Mouse (Mus musculus) fibroblast of lung, adult 2 months (primary cell): Measurements from ENCODE around the gene Serpinf1.
"Not testable (repeated sequence)": the region's sequence is repeated elsewhere in the genome, so short reads cannot be mapped to it uniquely, and the experiment has no call there.

ENCODE experiments used
- DNase-seq: peaks from one replicate; pipeline ENCODE4 v3.0.0-alpha.2; 2011; ENCODE audit warnings: low read depth

Serpinf1 gene

DNA sequence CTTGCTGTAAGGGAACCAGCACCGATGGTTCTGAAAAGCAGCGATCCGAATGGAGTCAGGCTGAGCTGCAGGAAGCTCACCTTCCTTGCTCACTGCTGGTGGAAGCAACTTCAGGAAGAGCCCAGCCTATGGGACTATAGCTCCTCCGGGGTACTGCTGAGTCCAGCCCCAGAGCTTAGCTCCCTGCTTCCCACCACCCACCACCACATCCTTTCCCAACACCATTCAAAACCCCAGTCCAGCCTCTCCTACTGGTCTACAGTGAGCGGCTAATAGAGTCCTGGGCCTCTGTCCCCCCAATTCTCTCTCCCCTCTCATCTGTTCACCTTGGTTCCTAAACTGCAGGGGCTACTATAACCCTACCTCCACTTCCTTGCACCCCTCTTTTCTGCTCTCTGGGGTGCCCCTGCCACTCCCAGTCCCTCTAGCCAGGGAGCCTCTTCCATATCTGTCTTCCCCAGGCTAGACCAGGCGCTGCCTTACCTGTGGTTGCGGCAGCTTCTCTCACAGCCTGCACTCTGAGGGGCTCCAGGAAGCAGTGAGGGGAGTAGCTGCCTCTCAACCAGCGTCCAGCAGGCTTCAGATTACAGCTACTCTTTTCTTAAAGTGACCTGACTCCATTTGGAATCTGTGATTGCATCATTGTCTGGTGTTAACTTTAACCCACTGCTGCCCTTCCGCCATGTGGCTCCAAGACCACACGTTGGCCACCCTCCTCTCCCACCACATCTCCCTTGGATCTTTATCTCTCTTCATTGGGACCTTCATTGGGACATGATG lies at the start of gene Serpinf1:
Gene Serpinf1, minus strand, starts transcription at position 689 of the 780 bp plus-strand sequence.
- DNase-seq: no peak

- DNase-seq: peak; percentile 54
Observed at GRCm38 (mm10) chr11:75470675-75471074, 48.2 kb upstream of the Serpinf1 start.

DNA sequence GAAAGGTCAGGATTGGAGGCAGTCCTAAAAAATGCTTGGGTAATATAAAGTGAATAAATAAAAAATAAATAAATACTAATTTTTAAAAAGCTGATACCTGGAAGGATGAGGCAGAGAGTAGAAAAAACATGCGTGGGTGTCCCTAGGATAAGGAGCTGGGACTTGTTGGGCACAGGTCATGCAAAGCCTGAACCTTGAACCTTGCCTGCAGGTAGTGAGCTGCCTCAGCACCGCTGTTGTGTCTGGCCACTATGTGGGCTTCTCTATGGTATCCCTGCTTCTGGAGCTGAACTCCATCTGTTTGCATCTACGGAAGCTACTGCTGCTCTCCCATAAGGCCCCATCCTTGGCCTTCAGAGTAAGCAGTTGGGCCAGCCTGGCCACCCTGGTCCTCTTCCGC lies 46.8 kb upstream of the Serpinf1 start:
- DNase-seq: no peak

DNA sequence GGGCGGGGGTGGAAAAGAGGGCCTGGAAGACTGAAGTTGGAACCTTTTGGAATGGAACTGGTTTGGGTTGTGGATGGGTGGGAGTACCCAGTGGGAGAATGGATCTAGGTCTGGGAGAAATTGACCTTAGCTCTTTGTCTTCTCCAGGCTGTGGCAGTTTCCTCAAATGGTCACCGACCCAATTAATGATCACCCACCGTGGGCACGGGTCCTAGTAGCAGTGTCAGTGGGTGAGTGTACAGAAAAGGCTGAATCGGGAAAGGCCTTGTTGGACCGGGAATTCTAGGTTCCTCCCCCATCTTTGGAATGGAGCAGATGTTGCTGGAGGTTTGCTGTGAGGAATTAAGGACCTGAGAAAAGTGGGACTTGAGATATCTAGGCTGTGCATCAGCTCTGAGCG lies 45.9 kb upstream of the Serpinf1 start:
- DNase-seq: no peak

DNA sequence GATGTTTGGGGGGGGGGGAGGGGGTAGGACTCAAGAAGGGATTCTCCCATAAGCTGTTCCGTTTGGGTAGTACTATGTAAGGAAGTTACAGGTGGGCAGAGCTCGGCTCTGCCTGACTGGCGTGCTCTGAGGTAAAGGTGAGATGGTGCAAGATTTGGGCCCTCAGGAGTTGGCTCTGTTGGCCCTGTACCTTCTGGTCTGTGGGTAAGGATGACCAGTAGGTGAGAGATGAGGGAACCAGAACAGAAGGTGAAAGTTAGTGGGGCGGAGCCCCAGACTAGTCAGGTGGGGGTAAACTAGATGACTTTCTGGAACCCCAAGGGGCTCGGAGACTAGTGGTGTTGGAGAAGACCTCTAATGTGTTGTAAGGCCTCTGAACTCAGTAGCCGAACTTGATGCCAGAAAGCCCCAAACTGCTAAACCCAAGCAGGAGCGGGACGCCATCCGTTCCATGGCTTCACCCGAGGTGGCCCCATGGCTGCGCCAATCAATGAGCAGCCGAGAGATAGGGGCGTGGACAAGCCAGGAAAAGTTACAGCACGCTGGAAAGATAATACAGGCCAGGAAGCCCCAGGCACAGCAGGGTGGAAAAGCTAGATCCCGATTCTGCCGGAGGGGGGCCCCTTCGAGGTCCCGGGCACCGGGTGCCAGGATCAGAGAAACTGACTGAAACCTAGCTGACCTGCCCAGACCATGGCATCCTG lies 45.2 kb upstream of the Serpinf1 start:
- peak; percentile 27 for DNase-seq

DNA sequence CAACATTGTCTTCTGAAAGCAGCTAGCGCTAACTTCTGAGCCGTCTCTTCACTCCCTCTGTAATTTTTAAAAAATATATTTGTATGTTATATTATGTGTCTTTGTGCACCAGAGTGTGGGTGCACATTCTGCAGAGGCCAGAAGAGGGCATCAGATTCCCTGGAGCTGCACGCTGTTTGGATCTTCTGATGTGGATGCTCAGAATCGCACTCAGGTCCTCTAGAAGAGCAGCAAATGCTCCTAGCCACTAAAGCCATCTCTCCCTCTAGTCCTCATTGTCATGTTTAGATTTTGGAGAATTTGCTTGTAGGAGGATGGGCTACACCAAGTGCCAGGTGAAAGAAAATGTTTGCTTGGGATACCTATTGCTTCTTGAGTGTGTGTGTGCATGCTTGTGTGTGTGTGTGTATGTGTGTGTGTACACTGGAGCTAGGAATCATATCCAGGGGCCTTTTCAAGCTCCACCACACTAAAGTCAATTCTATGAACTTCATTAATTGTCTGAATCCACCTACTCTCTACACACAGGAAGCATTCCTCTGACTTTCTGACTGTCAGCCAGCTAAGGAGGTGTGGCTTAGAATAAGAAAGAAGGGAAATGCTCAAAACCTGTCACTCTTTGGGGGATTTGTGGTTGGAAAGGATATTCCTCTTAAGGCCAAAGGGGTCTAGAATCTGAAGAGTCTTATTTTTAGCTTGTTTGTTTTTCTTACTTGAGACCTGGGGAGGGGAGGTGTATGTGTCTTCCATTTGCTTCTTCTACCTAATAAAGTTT lies 44.4 kb upstream of the Serpinf1 start:
- DNase-seq: peak; percentile 11

- no peak for DNase-seq
Observed at GRCm38 (mm10) chr11:75465051-75465450, 42.5 kb upstream of the Serpinf1 start.

DNA sequence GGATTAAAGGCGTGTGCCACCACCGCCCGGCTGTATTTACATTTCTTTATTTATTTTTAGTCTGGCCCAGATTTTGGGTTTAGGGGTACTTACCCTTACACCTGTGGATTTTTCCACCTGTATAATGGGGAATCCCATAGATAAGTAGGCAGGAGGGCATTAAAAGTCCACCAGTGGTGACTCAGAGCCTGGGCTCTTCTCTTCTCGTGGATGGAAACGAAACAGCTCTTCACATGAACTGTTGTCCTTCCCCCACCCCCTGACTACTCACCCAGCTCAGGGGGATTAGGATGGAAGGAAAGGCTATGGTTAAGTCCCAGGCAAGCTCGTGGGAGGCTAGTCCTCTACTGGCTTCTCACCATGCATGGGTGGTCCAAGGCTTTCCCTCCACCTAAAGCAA lies 41.9 kb upstream of the Serpinf1 start:
- no peak for DNase-seq

DNA sequence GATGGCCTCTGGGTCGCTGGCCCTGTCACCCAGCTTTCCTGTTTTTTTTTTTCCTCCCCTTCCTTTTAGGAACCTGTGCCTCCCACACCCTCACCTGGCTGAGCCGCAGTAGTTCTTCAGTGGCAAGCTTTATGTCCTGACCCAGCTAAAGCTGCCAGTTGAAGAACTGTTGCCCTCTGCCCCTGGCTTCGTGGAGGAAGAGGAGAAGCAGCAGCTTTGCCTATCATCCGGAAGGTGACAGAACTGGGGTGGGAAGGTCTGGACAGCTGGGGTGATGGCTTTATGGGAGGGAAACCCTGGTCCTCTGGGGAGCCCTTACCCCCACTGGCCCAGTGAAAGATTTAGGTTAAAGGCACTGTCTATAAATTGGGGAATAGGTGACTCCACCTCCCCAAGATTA lies 41.1 kb upstream of the Serpinf1 start:
- DNase-seq: no peak

DNA sequence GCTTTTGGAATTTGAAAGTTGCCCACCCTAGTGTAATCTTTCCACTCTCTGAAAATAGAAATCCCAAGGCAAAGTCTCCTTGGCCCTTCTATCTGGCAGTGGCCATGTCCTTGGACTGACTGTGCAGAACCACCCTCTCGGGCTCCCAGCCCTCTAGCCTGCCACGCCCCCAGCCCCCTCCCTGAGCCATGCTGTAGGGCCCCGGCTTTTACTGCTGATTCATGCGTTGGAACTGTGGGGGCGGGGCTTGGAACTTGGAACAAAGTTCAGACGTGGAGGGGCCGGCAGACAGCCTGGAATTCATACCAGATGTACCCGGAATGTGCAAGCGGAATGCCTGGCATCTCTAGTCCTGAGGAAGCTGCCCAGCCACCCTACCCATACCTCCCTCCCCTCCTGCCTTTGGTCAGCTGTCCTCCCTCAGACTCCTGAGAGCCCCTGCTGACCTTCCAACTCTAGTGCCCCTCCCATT lies 40.4 kb upstream of the Serpinf1 start:
- peak; percentile 95 for DNase-seq

GRCm38 (mm10) chr11:75462253-75462783 lies 39.8 kb upstream of the Serpinf1 start:
- peak; percentile 88 for DNase-seq

DNA sequence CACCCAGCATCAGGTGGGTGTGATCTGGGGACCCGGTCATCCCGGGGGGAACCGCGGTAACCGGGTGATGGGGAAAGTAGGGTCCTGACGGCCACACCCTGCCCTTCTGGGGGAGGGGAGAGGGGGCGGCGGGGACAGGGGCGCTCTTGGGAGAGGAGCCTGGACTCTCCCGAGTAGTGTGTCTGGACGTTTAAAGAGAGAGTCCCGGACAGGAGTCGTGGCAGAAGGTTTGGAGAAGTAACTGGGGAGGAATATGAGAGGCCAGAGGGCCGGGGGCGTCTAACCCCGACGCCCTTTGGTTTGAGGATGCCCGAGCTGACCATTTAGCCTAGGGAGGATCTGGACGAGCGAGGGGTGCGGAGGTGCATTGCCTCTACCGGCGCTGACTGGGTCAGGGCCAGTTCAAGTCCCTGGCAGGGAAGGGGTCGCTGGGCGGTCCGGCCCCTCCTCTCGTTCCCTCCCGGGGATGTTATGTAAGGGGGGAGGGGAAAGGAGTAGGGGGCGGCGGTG lies 39.3 kb upstream of the Serpinf1 start:
- DNase-seq: no peak

- DNase-seq: peak; percentile 100
Observed at GRCm38 (mm10) chr11:75460844-75461742, 38.6 kb upstream of the Serpinf1 start, which contains the start of gene Tlcd2. Gene Tlcd2, plus strand, starts transcription at chr11:75461715.

DNA sequence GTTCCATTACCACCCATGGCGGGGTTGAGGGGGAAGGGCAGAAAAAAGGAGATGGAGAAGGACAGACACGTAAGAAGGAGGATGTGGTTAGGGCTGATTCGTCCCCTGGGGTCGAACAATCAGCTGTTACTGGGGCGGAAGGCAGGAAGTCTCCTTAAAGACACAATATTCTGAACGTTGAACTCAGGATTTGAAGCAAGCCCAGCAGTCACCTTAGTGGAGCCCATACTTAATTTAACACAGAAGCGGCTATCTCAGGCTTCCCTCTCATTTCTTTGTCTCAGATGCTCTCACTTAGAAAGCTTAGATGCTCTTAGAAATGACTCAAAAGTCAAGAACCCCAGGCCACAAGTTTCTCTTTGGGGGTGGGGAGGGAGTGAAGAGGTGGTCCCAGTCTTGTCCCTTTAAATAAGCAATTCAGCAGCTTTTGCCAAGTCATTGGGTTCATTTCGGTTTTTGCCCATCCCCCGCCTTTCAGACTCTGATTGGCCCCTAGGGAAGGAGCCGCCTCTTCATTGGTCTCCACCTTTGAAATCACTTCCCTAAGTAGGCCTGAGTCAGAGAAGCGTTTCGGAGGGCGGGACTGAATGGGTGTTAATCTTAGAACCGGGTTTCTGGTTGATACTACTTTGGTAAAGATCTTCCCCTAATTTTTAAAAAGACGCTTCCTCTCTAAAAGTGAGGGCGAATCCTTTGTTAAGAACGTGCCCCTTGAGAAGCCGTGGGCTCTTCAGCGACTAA lies 37.8 kb upstream of the Serpinf1 start:
- peak; percentile 84 for DNase-seq

DNA sequence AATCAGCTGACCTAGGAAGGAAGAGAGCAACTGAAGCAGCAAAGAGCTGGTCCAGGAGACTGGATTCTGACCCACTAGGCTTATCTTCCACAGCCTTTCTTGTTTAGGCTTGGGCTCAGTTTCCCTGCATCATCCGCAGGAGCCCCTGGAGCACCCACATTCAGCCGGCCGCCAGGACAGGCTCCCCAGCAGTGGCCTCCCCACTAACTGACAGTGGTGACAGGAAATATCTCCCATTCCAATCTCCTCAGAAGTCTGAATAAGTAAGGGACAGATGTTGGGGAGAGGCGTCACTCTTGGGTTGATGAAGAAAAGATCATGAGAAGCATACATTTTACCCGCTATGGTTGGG lies 37.2 kb upstream of the Serpinf1 start:
- DNase-seq: no peak

GRCm38 (mm10) chr11:75459141-75459711 lies 36.7 kb upstream of the Serpinf1 start:
- DNase-seq: peak; percentile 43

DNA sequence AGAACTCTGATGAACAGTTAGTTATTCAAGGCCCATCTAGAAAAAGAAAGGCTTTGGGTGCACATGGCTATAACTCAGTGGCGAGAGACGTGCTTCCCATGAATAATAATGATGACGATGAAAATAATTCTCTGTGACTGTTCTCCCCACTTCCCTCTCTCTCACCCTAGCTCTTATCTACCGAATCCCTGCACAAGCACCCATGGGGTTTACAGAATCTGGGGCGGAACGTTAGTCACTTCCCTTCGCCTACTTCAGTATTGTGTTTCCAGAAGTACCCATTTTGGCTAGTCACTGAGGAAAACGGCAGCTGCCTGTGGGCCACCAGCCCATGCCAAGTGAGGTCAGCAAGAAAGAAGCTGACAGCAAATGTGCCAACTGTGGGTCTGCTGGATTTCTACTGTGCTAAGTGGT lies 36.1 kb upstream of the Serpinf1 start:
- peak; percentile 83 for DNase-seq

DNA sequence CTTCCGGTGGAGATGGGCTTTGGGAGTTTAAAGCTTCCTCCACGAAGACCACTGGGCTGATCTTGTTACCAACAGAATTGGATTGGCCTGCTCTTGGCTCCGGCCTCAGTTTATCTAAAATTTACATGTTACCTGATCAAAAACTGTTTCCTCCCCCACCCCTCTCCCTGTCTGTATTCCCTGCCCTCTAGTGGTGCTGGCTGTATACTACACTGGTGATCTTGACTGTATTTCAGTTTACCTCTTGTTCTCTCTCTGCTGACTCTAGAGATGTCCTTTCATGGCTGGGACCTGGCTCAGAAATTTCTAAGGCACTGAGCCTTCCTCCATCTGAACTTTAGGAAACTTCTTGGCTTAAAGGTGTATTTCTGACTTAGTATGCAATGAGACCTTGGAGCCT lies 35.7 kb upstream of the Serpinf1 start:
- DNase-seq: peak; percentile 29

- no peak for DNase-seq
Observed at GRCm38 (mm10) chr11:75456440-75456871, 34.0 kb upstream of the Serpinf1 start.

DNA sequence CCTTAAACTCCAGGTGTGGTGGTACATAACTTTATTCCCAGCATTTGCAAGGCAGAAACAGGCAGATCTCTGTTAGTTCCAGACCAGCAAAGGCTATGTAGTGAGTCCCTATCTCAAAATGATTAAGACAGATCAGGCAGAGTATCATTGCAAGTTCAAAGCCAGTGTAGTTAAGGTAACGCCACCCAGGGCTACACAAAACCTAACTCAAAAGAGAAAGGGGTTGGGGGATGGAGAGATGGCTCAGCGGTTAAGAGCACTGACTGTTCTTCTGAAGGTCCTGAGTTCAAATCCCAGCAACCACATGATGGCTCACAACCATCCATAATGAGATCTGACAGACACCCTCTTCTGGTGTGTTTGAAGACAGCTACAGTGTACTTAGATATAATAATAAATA lies 33.5 kb upstream of the Serpinf1 start:
- DNase-seq: not testable (repeated sequence)
